Mouse (Mus musculus) lung, adult 18-20 months (tissue): ENCODE measurements around the gene Tmem130.
"Not testable (repeated sequence)": the region's sequence is repeated elsewhere in the genome, so short reads cannot be mapped to it uniquely, and the experiment has no call there.

Experiments used
- DNase-seq, 2 experiments: peaks; one replicate each; pipeline ENCODE4 v3.0.0; 2022; ENCODE audit warnings: mixed read lengths in 2 of 2

The Tmem130 gene

GRCm38 (mm10) chr5:144761161-144761868 is at the start of gene Tmem130:
Gene Tmem130, minus strand, starts transcription at chr5:144761818.
- peak in 1 of 2 experiments; percentile 27 for DNase-seq

- DNase-seq, result no peak
Observed at GRCm38 (mm10) chr5:144806931-144807330, 45.3 kb upstream of the Tmem130 start.

- DNase-seq, result no peak
Observed at GRCm38 (mm10) chr5:144804181-144804580, 42.6 kb upstream of the Tmem130 start.

GRCm38 (mm10) chr5:144803066-144803465 is 41.4 kb upstream of the Tmem130 start:
- DNase-seq, result no peak

- peak; percentile 31 to 42 for DNase-seq
Observed at GRCm38 (mm10) chr5:144797116-144797515, 35.5 kb upstream of the Tmem130 start.

- peak; percentile 10 to 20 for DNase-seq
Observed at GRCm38 (mm10) chr5:144794687-144795086, 33.1 kb upstream of the Tmem130 start.

GRCm38 (mm10) chr5:144793374-144793773 is 31.8 kb upstream of the Tmem130 start:
- no peak for DNase-seq

- DNase-seq, result no peak
Observed at GRCm38 (mm10) chr5:144786464-144786863, 24.8 kb upstream of the Tmem130 start.

GRCm38 (mm10) chr5:144780654-144781053 is 19.0 kb upstream of the Tmem130 start:
- DNase-seq, result no peak

- no peak for DNase-seq
Observed at GRCm38 (mm10) chr5:144773231-144773630, 11.6 kb upstream of the Tmem130 start.

- no peak for DNase-seq
Observed at GRCm38 (mm10) chr5:144769067-144769482, 7.5 kb upstream of the Tmem130 start.

GRCm38 (mm10) chr5:144767911-144768841 is 6.6 kb upstream of the Tmem130 start:
- peak; percentile 86 to 89 for DNase-seq

GRCm38 (mm10) chr5:144767106-144767798 is 5.6 kb upstream of the Tmem130 start, which contains the start of gene Trrap:
Gene Trrap, plus strand, starts transcription at chr5:144767732.
- DNase-seq, result not testable (repeated sequence)

GRCm38 (mm10) chr5:144766646-144767045 is 5.0 kb upstream of the Tmem130 start:
- DNase-seq, result no peak

GRCm38 (mm10) chr5:144766026-144766425 is 4.4 kb upstream of the Tmem130 start:
- DNase-seq, result no peak

GRCm38 (mm10) chr5:144758422-144758821 is 3.2 kb downstream of the Tmem130 start:
- DNase-seq, result no peak

- DNase-seq, result no peak
Observed at GRCm38 (mm10) chr5:144757402-144757801, 4.2 kb downstream of the Tmem130 start.

GRCm38 (mm10) chr5:144755191-144755590 is 6.4 kb downstream of the Tmem130 start:
- no peak for DNase-seq

GRCm38 (mm10) chr5:144753041-144753440 is 8.6 kb downstream of the Tmem130 start:
- DNase-seq, result peak; percentile 52 to 69

GRCm38 (mm10) chr5:144752432-144752831 is 9.2 kb downstream of the Tmem130 start:
- peak; percentile 11 to 32 for DNase-seq

GRCm38 (mm10) chr5:144737101-144737500 is 24.5 kb downstream of the Tmem130 start:
- no peak for DNase-seq

GRCm38 (mm10) chr5:144734949-144735348 is 26.7 kb downstream of the Tmem130 start:
- DNase-seq, result peak; percentile 51 to 59

- DNase-seq, result peak; percentile 10 to 31
Observed at GRCm38 (mm10) chr5:144733953-144734352, 27.7 kb downstream of the Tmem130 start.
